Mouse (Mus musculus) granulocyte monocyte progenitor cell, adult 5-6 weeks (primary cell): ENCODE results near the gene Hspbp1. TPM values are rescaled to one million over a fixed set of nuclear protein-coding genes. Genes with fewer than 3 reads are reported as not detected.

Experiments used
- ATAC-seq: replicated peaks from 2 replicates; pipeline ENCODE4 v1.8.0; 2016; ENCODE audit warnings: mild to moderate bottlenecking, moderate TSS enrichment, inconsistent platforms; ENCODE audit not compliant: poor library complexity, severe bottlenecking
- total RNA-seq, 2 experiments: library from RNA; stranded (forward) in 1 of 2; stranded (reverse) in 1 of 2; fragments of 200-712, 200-1000 nt in 1 of 2; fragments of >200 nt in 1 of 2; fragmentation: Nextera tagmentation in 1 of 2; gene quantifications; 2 replicates each; pipeline ENCODE4 v1.2.3; 2014 to 2017

Gene Hspbp1
- total RNA-seq (2014; fragmentation: Nextera tagmentation) (29.3 and 30.7 TPM in 2 replicates), total RNA-seq (2017) (21.9 and 23.7 TPM in 2 replicates)

DNA sequence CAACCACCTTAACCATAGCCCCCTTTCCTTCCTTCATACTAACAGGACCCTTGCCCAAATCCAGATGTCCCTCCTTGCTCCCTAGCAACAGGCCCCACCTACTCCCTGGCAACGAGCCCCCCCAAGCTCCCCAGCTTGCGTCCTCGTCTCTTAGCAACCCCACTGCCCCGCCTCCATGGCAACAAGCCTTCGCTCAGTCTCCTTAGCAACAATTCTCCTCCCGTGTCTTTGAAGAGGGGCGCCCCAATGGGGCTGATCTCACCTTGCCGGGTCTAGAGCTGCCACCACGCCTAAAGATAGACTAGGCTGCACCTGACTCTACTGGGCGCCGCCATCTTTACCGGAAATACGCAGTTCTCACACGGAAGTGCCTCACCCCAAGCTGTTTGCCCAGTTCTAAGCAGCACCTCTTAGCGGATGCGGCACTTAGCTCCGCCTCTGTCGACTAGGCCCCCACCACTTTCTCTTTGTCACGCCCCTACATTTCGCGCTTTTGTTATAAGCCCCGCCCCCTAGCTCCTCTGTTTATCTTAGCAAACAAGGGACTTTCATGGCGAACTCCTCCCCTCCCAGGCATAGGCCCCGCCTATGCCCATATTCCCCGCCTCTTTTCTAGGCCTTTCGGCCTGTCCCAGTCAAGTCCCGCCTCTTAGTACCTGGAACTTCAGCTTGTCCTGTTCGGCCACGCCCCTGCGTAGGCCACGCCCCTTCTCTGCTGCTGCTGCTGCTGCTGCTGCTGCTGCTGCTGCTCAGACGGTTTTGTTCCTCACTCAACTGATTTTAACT, at the start of gene Hspbp1:
Gene Hspbp1 (minus strand): TSS at position 437 of the 786 bp plus-strand sequence.
- ATAC-seq = peak; percentile 91

DNA sequence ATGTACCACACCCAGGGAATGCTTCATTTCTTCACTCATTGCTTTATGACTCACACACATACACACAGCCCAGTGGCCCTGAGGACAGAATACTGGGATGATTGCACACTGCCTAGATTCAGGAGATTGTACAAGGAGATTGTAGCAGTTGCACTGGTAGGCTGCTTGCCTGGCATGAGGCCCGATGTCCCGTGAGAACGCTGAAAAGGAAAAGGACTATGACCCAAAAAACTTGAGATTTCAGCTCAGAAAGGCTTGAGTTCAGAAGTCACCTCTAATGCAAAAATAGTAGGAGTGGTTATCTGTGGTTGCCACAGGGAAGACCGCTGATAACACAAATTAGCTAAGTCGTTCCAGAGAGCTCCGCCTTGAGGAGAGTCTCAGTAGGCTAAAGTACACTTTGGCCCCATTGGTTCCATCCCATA, 48.1 kb upstream of the Hspbp1 start:
- ATAC-seq = no peak

DNA sequence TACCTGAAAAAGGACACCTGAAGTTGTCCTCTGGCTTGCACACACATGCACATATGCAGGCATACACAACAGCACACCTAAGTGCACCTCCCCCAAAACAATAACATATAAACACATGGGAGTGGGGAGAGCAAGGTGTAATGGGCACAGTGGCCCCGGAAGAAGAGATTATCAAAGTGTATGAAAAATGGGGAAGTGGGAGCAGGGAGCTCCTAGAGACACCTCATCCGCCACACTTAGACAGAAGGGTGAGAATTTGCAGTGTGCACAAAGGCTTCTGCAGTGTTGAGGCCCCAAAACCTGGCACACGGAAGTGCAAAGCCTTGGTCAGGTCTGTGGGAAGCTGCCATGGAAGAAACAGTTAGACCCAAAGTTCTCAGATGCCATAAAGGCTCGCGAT, 46.2 kb upstream of the Hspbp1 start:
- peak; percentile 80 for ATAC-seq

DNA sequence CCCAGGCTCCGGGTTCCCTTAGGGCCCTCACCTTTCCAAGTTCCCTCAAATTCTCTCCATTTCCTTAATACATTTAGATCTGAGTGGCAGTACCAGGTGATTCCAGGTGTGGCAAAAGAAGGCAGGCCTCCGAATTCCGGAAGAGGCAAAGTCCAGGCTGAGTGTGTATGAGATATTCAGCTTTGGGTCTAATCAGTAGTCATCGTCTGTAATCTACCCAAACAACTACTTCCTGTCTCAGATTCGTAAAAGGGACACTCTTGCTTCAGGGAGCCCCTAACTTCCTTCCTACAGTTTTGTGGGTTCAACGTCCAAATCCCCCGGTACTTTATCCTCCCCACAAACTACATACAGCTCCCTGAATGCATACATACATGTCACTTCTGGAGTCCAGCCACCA, 40.3 kb upstream of the Hspbp1 start, which contains the start of gene Tmem150b:
Gene Tmem150b (minus strand): TSS at position 81 of the 400 bp plus-strand sequence.
- ATAC-seq = peak; percentile 55

DNA sequence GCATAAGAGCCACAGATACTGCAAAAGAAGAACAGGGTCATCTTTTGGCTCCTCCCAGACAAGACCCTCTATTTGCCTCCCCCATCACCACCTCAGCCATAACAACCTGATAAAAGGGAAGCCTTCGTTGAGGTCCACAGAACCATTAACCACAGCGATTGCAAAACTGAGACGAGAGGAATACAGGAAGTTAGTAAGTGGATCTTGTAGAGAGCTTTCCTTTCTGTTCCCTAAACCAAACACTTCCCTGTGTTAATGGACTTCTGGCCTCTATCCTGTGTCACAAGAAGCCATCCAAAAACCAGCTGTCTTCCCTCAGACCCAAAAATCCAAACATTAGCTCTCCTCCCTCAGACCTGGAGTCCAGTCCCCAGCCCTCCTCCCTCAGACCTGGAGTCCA, 39.5 kb upstream of the Hspbp1 start:
- peak; percentile 84 for ATAC-seq

DNA sequence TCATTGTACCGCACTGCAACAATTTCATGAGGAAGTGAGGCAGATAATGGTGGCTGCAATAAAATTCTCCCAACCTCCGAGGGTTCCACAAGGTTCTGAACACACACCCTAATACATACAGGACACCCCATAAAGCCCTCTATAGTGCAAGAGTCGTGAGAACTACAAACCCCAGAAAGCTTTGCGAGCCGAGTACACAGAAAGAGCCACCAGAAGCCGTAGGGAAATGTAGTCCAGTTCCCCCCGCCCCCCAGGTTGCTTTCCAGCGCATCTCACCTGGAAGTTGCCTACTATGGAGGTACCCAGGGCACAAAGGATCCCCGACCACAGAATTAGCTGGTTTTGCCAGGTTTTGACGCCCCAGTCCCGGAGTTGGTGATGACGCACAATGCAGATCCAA, 38.6 kb upstream of the Hspbp1 start:
- ATAC-seq = peak; percentile 26

DNA sequence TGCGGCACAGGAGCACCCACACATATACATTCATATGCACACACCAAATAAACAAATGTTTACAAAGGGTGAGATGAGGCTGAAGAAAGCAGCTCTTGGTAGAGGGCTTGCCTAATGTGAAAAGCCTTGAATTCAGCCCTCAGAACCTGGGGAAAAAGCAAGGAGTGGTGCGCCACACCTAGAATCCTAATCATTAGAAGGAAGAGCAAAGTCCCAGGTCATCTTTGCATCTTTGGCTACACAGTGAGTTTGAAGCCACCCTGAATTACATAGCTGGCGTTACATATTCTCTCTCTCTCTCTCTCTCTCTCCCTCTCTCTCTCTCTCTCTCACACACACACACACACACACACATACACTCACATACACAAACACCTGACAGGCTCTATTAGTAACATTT, 34.4 kb upstream of the Hspbp1 start:
- no peak for ATAC-seq

DNA sequence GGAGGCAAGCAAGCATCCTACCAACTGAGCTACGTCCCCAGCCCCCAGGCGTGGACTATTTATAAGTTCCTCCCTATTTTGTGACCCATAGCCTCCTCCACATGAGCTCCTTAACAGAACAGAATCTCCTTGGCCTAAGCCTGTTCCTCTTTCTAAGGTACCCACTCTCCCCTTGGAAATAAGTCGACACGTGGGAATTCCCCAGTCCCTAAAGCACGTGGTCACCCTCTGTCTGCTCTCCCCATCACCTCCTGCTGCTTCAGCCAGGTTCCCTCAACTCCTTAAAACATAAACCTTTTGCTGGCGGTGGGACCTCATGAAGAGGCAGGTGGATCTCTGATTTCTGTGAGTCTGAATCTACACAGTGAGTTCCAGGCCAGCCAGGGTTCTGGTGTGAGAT, 32.1 kb upstream of the Hspbp1 start:
- ATAC-seq = 0 out of 2 replicates have a peak, but pooled peaks have one; percentile 26

DNA sequence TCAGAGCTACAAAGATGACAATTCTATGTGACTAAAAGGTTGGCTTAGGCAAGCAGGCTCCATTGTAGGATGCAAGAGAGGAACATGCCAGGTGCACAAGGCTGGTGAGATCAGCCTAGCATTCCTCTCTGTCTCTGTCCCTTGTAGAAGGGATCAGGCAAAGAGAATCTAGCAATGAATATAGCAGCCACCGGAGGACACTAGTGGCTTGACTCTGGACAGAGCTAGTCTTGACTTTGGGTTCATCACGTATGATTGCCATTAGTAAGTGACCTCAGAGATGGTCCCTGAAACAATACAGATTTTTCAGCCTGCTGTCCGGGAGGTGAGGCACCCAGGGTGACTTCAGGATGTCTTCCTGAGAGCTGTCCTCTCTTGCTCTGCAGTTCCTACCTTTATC, 27.7 kb upstream of the Hspbp1 start:
- ATAC-seq = no peak

DNA sequence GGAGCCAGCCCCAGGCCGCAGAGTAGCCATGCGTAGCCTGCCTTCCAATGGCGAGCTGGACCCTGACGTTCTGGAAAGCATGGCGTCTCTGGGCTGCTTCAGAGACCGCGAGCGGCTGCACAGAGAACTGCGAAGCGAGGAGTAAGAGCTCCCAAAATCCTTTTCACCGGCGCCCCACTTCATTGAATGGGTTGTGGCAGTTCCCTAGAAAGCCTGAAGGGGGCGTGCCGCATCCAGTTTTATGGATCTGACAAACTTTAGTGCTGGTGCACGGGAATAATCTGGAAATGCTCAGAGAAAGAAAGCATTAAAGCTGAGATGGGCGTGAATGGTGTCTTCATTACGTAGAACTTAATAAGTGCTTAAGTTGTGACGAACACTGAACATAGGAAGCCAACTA, 20.2 kb upstream of the Hspbp1 start:
- ATAC-seq = peak; percentile 65

DNA sequence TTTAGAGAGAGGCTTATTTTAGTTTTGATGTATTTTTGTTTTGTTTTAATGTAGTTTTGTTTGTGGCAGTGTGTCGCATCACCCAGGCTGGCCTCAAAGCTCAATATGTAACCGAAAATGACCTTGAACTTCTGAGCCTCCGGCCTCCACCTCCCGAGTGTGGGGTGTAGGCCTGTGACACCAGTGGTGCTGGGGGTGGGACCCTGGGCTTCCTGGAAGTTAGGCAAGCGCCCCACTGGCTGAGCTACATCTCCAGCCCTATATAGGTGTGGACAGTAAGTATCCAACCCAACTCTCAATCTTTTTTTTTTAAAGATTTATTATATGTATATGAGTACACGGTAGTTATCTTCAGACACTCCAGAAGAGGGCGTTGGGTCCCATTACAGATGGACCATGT, 18.3 kb upstream of the Hspbp1 start:
- ATAC-seq = no peak

DNA sequence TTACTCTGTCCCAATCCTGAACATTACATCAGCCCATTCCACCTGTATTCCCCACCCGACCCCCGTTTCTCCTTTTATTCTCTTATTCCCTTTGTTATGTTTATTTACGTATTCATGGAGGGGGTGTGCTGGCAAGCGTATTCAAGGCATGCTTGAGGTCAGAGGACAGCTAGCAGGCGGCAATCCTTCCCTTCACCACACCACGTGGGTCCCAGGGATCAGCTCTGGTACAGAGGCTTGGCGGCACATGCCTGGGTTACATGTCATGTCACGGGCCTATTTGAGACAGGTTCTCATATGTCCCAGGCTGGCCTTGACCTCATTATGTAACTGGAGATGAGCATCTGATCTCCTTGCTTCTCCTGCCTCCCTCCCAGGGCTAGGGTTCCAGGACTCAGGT, 17.5 kb upstream of the Hspbp1 start:
- ATAC-seq = no peak

DNA sequence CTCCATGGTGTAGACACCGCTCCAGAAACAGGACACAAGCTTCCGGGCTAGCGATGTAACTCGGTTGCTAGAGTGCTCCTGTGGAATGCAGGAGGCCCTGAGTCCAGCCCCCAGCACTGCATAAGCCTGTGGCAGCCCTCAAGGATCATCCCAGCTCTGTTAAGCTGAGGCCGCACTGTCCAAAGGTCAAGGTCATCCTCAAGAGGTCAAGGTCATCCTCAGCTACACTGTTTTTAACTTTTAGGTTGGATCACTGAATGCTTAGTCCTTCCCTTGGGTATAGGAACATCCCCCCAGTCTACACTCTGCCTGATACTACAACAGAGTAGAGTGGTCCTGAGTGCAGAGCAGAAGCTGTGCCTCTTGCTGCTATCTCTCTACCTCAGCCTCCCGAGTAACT, 8.1 kb upstream of the Hspbp1 start:
- ATAC-seq = no peak

DNA sequence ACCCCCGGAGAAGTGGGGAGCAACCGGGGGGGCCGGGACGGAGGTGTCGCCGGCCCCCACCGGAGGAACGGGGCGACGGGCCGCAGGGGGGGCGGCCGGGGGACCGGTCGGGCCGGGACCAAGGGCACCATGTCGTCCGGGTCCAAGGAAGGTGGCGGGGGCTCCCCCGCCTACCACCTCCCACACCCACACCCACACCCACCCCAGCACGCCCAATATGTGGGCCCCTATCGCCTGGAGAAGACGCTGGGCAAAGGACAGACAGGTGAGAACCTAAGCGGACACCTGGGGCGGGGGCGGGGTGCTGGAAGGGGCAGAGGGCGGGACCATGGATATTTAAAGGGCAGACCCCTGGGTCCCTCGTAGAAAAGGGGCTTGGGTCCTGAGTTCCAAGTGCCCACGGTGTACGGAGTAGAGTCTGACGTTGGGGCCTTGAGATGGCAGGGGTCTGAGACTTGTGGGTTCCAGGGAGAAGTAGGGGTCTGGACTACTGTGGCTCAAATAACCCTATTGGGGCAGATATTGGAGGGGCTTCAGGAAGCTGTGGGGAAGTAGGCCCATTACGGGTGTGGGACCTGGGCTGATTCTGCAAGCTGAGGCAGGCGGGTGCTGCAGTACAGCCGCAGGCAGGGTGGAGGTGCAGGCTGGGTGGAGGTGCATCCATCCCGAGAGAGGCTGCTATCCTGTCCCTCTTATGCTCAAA, 6.2 kb upstream of the Hspbp1 start:
- no peak for ATAC-seq

DNA sequence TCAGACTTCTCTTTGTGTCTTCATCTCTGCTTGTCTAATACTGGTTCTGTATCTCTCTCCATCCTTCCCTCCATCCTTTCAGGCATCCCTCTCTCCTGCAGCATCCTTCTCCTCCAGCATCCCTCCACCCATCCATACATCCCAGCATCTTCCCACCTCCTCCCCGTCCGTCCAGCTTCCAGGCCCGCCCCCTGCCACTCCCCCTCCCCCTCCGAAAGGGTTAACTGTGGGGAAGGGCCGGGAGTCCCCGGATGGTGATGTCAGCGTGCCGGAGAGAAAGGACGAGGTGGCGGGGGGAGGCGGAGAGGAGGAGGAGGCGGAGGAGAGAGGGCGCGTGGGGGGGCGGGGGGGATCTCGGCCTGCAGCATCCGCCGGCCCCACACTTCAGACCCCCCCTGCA, 5.5 kb upstream of the Hspbp1 start, which contains the start of gene Brsk1:
Gene Brsk1 (plus strand): TSS at position 218 of the 400 bp plus-strand sequence.
- ATAC-seq = peak; percentile 37

DNA sequence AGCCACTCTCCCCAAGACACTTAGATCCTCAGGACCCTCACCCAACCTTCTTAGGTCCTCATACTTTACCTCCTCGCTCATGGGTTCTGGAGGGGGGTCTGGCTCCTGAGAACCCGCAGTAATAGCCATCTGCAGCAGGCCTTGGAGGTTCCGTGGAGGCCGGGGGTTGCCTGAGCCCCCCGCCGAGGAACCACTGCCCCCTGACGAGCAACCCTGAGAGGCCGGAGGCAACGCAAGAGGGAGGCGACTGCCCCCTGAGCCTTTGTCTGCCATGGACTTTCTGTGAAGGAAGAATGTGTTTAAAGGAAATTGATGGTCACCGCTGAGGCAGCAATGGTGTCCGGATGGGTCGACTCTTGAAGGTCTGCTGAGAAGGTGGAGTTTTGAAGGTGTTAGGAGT, 665 bp downstream of the Hspbp1 start:
- ATAC-seq = no peak

DNA sequence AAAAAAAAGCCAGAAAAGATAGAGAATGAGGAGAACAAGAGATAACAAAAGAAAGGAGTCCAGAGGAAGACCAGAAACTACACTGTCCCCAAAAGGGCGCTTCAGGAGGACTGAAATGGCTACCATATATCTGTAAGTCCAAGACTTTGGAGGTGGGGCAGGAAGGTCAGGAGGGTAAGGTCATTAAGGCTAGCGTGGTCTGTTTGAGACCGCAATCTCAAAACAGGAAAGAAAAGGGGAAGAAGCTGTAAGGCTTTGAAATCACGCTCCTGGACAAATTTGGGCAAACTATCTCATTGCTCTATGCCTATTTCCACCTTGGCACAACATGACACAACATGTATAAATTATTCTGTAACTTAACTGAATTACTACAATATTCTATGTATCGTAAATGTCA, 1.6 kb downstream of the Hspbp1 start:
- peak; percentile 44 for ATAC-seq

DNA sequence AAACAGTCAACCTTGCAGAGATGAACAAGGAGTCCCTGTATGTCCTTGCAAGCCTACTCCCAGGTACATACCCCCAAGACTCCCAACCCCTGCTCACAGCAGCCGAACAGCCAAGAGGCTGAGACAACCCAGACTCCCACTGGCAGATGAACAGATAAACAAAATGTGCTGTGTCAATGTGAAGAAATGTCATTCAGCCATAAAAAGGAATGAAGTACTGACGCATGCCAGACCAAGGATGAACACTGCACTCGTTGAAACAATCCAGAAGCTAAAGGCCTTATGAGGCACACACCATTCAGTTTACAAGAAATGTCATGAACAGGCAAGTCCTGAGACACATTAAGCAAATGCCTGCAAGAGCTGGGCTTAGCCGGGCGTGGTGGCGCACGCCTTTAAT, 9.7 kb downstream of the Hspbp1 start:
- no peak for ATAC-seq

DNA sequence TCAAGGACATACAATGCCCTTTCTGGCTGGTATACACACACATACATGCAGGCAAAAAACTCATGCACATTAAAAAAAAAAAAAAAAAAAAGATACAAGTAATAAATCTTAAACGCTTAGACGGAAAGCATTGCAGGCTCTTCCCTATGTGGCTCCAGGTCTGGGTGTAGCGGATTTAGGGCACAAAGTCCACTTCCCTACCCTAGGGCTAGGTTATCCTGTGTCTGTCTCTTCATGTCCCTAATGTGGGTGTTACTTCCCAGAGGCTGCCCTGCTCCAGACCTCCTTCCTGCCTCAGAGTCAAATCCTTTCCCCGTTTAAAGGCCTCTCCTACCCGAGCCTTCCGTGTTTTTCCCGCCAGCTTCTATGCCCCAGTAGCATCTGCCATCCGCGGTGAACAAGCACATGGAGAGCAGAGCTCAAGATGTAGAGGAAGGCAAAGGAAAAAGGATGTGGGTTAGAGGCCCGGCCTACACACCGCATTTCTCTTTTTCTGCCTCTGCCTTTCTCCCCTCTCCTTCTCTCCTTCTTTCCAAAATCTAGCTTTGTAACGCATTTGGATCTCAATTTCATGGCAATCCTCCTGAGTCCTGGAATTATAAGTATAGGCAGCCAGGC, 10.6 kb downstream of the Hspbp1 start:
- ATAC-seq = peak; percentile 74

DNA sequence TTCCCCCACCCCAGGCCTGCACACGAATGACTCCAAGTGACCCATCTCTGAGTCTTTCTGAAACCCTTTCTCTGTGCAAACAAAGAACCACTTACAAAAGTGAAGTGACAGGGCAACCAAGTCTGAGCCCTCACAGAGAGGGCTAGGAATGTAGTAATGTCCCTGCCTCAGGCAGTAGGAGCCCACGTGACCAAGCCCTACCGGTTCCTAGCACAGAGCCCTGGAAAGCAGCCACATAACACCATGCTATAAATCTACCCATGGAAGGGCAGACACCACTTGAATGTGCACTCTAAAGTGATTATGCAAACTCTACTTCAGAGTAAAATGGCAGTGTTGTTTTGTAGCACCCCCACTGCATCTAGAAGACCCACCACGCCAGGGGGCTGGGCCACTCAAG, 12.9 kb downstream of the Hspbp1 start:
- ATAC-seq = no peak

DNA sequence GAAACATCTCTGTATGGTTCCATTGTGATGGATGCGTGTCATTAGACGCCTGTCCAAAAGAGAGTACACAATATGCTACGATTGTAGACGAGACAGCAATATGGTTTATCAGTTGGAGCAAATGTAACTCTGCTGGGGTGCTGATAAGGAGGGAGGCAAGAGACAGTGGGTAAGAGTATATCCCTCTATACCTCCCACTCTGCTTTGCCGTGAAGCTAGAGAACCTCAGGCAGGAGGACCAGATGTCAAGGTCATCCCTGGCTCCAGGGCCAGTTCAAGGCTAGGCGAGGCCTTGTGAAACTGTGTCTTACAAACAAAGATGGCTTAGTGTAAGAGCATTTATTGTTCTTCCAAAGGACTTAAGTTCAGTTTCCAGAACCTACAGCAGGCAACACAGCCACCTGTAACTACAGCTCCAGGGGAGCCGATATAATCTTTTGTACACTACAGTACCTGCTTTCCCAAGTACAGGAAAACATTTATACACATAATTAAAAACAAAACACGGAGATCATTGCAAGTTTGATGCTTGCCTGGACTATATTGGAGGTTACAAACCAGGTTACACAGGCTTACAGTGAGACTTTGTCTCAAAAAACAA, 14.1 kb downstream of the Hspbp1 start:
- ATAC-seq = no peak
